Mouse (Mus musculus) liver, embryonic 12.5 days (tissue): ENCODE measurements at regions not wholly inside any gene's neighbourhood (a gene's known extent, or its start where the extent isn't known, plus 50 kb on each side); places are given as distances from the start of the nearest gene placed in this dataset.

Source experiments
- ATAC-seq: fragments of 200-750 bp; cut with Nextera tagmentation; 2 replicates; pipeline ENCODE4 v1.8.0; 2017; ENCODE audit warnings: moderate number of reproducible peaks, mild to moderate bottlenecking, moderate library complexity
- H3K27ac ChIP-seq: fragments of 300-500 bp; sonication (generic); 2 replicates; pipeline ENCODE4 v1.5.1; 2016; ENCODE audit warnings: mild to moderate bottlenecking
- H3K27me3 ChIP-seq: fragments of 300-500 bp; sonication (generic); replicated peaks from 2 replicates; pipeline ENCODE4 v1.6.1; 2016; ENCODE audit warnings: mild to moderate bottlenecking, moderate library complexity
- H3K36me3 ChIP-seq: fragments of 300-500 bp; sonication (generic); 2 replicates; pipeline ENCODE4 v1.6.1; 2016; ENCODE audit warnings: mild to moderate bottlenecking, moderate library complexity
- H3K4me1 ChIP-seq: fragments of 300-500 bp; sonication (generic); 2 replicates; pipeline ENCODE4 v1.6.1; 2016
- H3K4me2 ChIP-seq: fragments of 300-500 bp; sonication (generic); 2 replicates; pipeline ENCODE4 v1.6.1; 2016; ENCODE audit warnings: mild to moderate bottlenecking, moderate library complexity
- H3K4me3 ChIP-seq: fragments of 300-500 bp; sonication (generic); 2 replicates; pipeline ENCODE4 v1.5.1; 2016; ENCODE audit warnings: mild to moderate bottlenecking, moderate library complexity
- H3K9ac ChIP-seq: fragments of 300-500 bp; sonication (generic); 2 replicates; pipeline ENCODE4 v1.6.1; 2016; ENCODE audit warnings: mild to moderate bottlenecking, moderate library complexity
- H3K9me3 ChIP-seq: fragments of 300-500 bp; sonication (generic); replicated peaks from 2 replicates; pipeline ENCODE4 v1.6.1; 2016; ENCODE audit warnings: mild to moderate bottlenecking, moderate library complexity
- whole genome bisulfite sequencing: fragments of 180-500 bp; shearing (Covaris S2); methylation state at CpG from one replicate; pipeline ENCODE4 v1.1.7; 2016; ENCODE audit not compliant: insufficient replicate concordance; 5-methylcytosine and 5-hydroxymethylcytosine counted together

DNA sequence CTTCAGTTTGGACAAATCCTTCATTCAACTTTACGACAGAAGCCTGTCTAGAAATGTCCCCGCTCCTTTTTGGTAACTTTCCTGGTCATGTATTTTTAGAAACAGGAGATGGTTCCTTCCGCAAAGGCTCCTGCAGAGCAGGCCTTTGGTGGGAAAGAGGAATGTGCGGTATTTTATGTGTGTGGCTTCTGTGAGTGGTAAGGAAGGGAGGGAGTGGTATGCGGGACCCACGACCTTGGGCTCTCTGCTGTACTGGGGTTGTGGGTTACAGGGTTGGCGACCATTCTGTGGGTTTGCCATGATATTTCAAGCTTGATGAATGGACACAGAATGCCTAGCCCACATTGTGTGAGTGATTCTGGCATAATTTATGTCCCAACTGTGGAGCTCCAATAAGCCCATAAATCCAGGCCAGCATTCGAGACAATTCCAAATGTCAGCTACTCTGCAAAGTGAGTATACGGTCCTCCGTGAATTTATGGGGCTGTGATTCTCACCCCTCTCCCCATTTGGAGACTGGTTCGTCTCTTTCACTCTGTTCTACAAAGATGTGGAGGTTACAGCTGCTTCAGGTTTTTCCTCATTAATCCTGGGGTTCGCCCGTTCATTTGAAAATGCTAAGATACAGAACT lies 109.3 kb upstream of the Rxfp2 start:
- no peak for ATAC-seq

DNA sequence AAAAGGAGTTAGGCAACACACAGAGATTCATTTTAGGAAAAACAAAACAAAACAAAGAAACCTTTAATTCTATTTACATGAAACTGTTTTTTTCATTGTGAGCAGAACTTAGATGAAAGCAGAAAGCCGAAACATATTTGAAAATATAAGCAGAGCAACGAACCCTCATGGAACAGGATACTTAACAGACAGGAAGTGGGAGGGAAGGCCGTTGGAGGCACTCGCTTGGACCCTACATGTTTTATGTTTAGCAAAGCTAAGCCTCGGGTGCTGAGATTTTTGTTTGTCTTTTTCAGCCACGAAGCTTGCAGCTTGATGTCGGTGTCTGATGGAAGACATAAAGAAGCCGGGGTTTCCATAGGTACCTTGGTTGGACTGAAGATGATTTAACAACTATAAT lies 108.5 kb upstream of the Rxfp2 start:
- Histone ChIP-seq H3K9ac (no peak overlapping the region), H3K4me3 (no peak overlapping the region), H3K27ac (no peak overlapping the region), H3K4me1 (no peaks in the 10 kb centered on the region; the same call in 1 of the 2 replicates), H3K27me3 (no peaks in the 10 kb centered on the region), H3K9me3 (no peaks in the 10 kb centered on the region), H3K4me2 (no peak overlapping the region), H3K36me3 (no peaks in the 10 kb centered on the region)
- ATAC-seq, result no peak
- 34% methylated on average over 8 of the region's 8 CpGs for WGBS

More for the DNA sequence above, 109.3 kb upstream of the Rxfp2 start:
- 33% methylated on average over 13 of the region's 13 CpGs for WGBS
- no peaks in the 10 kb centered on the region for H3K36me3 ChIP-seq
- H3K4me3 ChIP-seq, result no peak overlapping the region
- H3K9ac ChIP-seq, result no peak overlapping the region
- no peaks in the 10 kb centered on the region for H3K9me3 ChIP-seq
- no peaks in the 10 kb centered on the region; the same call in 1 of the 2 replicates for H3K4me1 ChIP-seq
- no peak overlapping the region for H3K27ac ChIP-seq
- H3K4me2 ChIP-seq, result no peak overlapping the region
- no peaks in the 10 kb centered on the region for H3K27me3 ChIP-seq

DNA sequence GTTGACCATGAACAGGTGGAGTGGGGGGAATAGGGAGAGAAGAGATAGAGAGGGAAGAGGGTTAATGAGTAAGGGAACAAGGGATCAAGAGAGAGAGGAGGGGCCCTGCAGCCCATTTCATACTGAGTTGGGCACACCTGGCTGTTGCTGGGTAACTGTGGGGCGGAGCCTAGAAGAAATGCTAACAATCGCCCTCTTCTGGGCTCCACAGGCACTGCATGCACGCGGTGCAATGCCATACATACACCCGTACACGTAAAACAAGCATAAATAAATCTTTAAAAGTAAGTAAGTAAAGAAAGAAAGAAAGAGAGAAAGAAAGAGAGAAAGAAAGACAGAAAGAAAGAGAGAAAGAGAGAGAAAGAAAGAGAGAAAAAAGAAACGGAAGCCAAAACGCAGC lies 106.5 kb upstream of the Rxfp2 start:
- H3K9ac ChIP-seq, result no peak overlapping the region
- no peaks in the 10 kb centered on the region for H3K27me3 ChIP-seq
- H3K4me1 ChIP-seq, result no peaks in the 10 kb centered on the region; the same call in 1 of the 2 replicates
- 76% methylated on average over 8 of the region's 8 CpGs for WGBS
- H3K4me2 ChIP-seq, result no peak overlapping the region
- no peaks in the 10 kb centered on the region for H3K9me3 ChIP-seq
- no peak for ATAC-seq
- no peak overlapping the region for H3K4me3 ChIP-seq
- H3K36me3 ChIP-seq, result no peaks in the 10 kb centered on the region
- H3K27ac ChIP-seq, result no peak overlapping the region

DNA sequence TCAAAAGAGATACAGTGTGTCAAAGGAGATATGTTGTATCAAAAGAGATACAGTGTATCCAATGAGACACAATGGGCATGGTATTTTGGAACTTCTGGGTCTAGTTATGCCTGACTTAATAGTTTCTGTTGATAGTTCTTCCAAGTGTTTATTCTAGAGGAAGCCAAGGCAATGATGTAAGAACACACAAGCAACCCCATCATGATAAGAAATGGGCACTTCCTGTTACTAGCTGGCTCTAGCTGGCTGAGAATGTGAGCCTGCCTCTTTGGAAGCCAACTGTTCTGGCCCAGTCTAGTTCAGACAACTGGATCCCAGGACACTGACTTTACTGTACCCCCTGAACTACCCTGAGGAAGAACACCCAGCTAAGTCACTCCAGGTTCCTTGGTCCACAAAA lies 102.7 kb upstream of the Rxfp2 start:
- H3K36me3 ChIP-seq, result no peaks in the 10 kb centered on the region
- H3K9me3 ChIP-seq, result no peaks in the 10 kb centered on the region
- H3K4me2 ChIP-seq, result no peak overlapping the region
- H3K27me3 ChIP-seq, result no peaks in the 10 kb centered on the region
- no peak overlapping the region for H3K9ac ChIP-seq
- no peaks in the 10 kb centered on the region for H3K4me1 ChIP-seq
- no peak overlapping the region for H3K27ac ChIP-seq
- no peak overlapping the region for H3K4me3 ChIP-seq
- no peak for ATAC-seq

DNA sequence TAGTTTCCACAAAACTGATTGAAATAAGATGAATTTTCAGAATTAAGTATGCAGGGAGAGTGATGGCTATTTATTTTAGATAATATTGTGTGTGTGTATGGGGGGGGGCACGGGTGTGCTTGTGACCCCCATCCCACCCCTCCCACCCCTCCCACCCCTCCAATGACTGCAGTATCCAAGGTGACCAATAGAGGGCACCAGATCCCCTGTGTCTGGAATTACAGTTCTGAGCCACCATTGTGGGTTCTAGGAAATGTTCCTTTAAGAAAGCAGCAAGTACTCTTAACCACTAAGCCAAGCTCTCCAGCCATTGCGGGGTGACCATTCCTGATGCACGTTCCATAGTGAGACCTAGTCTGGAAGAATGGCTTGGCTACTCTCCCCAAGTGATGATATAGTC lies 101.1 kb upstream of the Rxfp2 start:
- Histone ChIP-seq H3K4me2 (no peak overlapping the region), H3K4me1 (no peaks in the 10 kb centered on the region), H3K27ac (no peak overlapping the region), H3K36me3 (no peaks in the 10 kb centered on the region), H3K27me3 (no peaks in the 10 kb centered on the region), H3K9ac (no peak overlapping the region), H3K4me3 (no peak overlapping the region), H3K9me3 (no peaks in the 10 kb centered on the region)
- 25% methylated on average over 3 of the region's 3 CpGs for WGBS
- ATAC-seq, result no peak

DNA sequence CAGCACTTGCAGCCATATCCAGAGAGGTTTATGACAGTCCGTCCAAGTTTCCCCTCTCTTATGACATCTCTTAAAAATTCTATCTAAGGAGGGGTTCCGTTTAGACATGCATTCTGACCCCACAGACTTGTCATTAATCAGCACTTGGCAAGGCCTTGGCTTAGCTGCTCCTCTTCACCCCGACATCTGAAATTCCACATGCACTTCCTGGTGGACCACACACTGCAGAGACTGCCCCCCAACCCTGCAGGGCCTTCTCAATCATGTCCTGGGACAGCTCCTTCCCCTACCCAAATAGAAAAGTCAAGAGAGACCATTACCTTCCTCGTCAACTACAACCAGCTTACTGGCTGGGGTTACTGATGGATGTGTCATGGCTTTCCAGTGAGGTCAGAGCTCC lies 99.4 kb upstream of the Rxfp2 start:
- 49% methylated on average over 4 of the region's 4 CpGs for WGBS
- Histone ChIP-seq H3K27ac (no peak overlapping the region), H3K4me1 (no peaks in the 10 kb centered on the region), H3K36me3 (no peaks in the 10 kb centered on the region), H3K27me3 (no peaks in the 10 kb centered on the region), H3K9me3 (no peaks in the 10 kb centered on the region), H3K9ac (no peak overlapping the region), H3K4me2 (no peak overlapping the region), H3K4me3 (no peak overlapping the region)
- no peak for ATAC-seq

DNA sequence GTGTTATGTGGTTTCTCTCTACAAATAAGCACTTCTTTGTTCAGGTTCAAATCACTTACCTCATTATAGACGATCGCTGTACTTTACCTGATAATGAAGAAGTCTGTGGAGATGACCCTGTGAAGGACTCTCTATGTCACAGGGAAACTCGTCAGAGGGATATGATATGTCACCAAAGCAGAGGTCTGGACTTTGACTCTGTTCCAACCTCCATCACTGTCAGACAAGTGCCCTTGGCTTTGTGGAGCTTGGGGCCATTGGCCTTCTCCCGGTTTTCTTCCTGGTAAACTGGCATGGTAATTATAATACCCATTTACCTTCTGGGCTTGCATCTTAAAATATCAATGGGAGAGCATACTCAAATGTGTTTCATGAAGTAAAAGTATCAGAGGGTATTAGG lies 98.1 kb upstream of the Rxfp2 start:
- no peak overlapping the region for H3K27ac ChIP-seq
- H3K9me3 ChIP-seq, result no peaks in the 10 kb centered on the region
- no peaks in the 10 kb centered on the region for H3K36me3 ChIP-seq
- no peak overlapping the region for H3K9ac ChIP-seq
- no peak overlapping the region for H3K4me2 ChIP-seq
- no peak overlapping the region for H3K4me3 ChIP-seq
- no peak for ATAC-seq
- WGBS, result 69% methylated on average over 4 of the region's 4 CpGs
- H3K27me3 ChIP-seq, result no peaks in the 10 kb centered on the region
- no peaks in the 10 kb centered on the region for H3K4me1 ChIP-seq

DNA sequence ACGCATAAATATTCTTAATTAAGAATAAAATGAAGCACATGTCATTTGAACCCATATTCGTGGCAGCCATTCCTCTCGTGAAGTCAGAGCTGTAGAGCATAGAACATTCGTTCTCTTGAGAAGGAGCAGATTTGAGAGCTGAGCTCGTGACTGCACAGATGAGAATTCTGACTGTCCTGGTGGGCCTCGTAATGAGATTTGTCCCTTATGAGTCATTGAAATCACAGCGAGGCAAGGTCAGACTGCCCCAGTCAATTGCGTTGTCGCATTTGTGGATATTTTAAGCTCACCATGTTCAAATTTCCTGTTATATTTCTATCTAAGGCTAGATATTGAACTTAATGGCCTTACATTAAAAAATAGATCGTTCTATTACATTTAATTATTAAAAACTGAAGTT lies 94.0 kb upstream of the Rxfp2 start:
- H3K27me3 ChIP-seq, result no peaks in the 10 kb centered on the region
- H3K9ac ChIP-seq, result no peak overlapping the region
- H3K36me3 ChIP-seq, result no peaks in the 10 kb centered on the region
- H3K4me1 ChIP-seq, result no peaks in the 10 kb centered on the region
- H3K27ac ChIP-seq, result no peak overlapping the region
- no peaks in the 10 kb centered on the region for H3K9me3 ChIP-seq
- H3K4me3 ChIP-seq, result no peak overlapping the region
- no peak for ATAC-seq
- WGBS, result 75% methylated on average over 10 of the region's 10 CpGs
- H3K4me2 ChIP-seq, result no peak overlapping the region

DNA sequence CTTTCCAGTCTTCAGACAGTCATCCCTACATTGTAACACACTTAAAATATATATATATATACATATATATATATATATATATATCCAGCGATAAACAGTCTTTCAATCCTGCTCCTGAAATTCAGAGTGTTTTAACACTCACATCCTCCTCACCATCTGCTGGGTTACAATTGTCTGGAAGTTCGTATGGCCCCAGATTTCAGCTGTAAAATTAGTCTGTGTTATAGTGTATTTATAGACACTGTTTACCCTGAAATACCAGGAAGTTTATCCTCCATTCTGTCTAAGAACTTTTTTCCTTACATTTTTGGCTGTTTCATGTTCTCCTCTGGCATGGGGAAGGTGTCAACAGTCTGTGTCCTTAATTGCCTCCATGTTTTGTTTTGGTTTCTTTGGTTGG lies 91.7 kb upstream of the Rxfp2 start:
- Histone ChIP-seq H3K4me1 (no peaks in the 10 kb centered on the region), H3K27me3 (no peaks in the 10 kb centered on the region), H3K9me3 (no peaks in the 10 kb centered on the region), H3K9ac (no peak overlapping the region), H3K27ac (no peak overlapping the region), H3K4me2 (no peak overlapping the region), H3K4me3 (no peak overlapping the region), H3K36me3 (no peaks in the 10 kb centered on the region)
- ATAC-seq, result no peak
- 50% methylated on average over 2 of the region's 2 CpGs for WGBS

DNA sequence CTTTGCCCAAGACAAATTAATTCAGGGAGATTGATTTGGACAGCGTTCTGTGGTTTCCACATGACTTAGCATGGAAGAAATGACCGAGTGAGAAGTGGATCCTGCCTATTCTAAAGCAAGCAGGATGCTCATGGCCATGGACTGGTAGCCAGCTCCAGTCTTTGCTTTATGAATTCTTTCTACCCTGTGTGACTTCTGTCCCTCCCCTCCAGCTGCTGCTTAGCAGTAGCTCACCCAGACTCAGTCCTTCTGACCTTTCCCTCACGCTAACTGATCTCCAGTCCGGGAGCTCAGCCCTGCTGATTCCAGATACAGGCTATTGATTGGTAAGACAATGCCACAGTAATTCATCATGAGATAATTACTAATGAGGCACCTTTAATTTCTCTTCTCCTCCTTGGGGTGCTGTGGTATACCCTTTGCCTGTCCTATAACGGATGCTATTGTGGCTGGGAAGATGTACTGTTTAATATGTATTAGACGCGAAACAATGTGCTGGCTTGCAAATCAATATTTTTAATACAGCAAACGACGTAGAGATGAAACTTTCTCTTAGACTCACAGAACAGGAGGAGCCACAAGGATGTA lies 86.8 kb upstream of the Rxfp2 start:
- Histone ChIP-seq H3K4me3 (no peak overlapping the region), H3K9ac (no peak overlapping the region), H3K27me3 (no peaks in the 10 kb centered on the region), H3K27ac (no peak overlapping the region), H3K4me2 (no peak overlapping the region), H3K4me1 (no peaks in the 10 kb centered on the region), H3K9me3 (no peaks in the 10 kb centered on the region), H3K36me3 (no peaks in the 10 kb centered on the region)
- ATAC-seq, result no peak
- 70% methylated on average over 9 of the region's 9 CpGs for WGBS

DNA sequence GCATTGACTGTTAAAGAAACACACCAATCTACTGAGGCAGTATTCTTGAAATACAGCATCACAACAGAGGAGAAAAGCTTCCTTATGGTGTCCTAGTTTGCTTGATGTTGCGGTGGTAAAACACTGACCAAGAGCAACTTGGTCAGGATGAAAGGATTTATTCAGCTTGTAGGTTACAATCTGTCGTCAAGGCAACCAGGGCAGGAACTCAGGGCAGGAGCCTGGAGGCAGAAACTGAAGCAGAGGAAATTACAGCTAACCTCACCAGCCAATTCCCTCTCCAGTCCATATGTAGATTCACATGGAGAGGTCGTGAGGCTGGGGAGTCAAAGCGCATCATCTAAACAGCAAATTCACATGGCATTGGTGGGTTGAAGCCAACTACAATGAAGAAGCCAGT lies 86.3 kb upstream of the Rxfp2 start:
- H3K27ac ChIP-seq, result no peak overlapping the region
- H3K27me3 ChIP-seq, result no peaks in the 10 kb centered on the region
- ATAC-seq, result no peak
- no peaks in the 10 kb centered on the region for H3K4me1 ChIP-seq
- H3K4me2 ChIP-seq, result no peak overlapping the region
- no peaks in the 10 kb centered on the region for H3K9me3 ChIP-seq
- no peak overlapping the region for H3K4me3 ChIP-seq
- H3K9ac ChIP-seq, result no peak overlapping the region
- WGBS, result 60% methylated on average over 4 of the region's 4 CpGs
- no peaks in the 10 kb centered on the region for H3K36me3 ChIP-seq

DNA sequence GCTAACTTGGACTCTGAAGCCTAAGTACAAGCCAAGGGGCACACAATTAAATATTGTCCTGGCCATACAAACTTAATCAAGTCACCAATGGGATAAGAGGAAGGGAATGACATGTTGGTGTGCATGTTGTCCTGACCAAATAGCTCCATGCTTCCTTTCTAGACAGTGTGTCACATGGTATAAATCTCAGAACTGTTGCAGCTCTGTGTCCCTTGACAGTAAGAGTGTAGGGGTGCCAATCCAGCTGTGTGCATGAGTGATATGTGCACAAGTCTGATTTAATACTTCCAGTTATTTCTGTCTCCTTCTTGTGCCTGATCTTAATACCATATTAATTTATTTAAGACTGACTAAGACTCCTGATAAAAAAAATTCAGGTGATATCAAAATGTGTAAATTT lies 72.8 kb upstream of the Rxfp2 start:
- Histone ChIP-seq H3K4me3 (no peak overlapping the region), H3K9me3 (no peaks in the 10 kb centered on the region), H3K4me2 (no peak overlapping the region), H3K27me3 (no peaks in the 10 kb centered on the region), H3K4me1 (no peaks in the 10 kb centered on the region), H3K27ac (no peak overlapping the region), H3K36me3 (no peaks in the 10 kb centered on the region), H3K9ac (no peak overlapping the region)
- ATAC-seq, result no peak

DNA sequence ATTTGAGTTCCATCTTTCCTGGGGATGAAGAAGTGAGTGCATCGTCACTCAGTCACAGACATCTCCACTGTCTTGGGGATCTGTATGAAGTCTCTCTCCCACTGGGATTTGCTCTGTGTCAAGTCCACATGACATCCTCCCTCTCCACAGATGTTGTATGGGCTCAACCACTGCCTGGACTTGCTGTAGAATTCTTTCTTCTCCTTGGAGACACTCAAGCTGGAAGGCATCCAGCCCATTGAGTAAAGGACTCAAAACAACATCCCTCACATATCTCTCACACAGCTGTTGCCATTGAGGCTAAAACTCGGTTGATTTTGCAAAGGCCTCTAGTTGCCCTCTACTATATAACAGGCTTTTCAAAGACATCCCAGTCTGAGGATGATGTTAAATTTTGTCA lies 71.0 kb upstream of the Rxfp2 start:
- Histone ChIP-seq H3K4me1 (no peaks in the 10 kb centered on the region), H3K4me2 (no peak overlapping the region), H3K4me3 (no peak overlapping the region), H3K9ac (no peak overlapping the region), H3K36me3 (no peaks in the 10 kb centered on the region), H3K27me3 (no peaks in the 10 kb centered on the region), H3K27ac (no peak overlapping the region), H3K9me3 (no peaks in the 10 kb centered on the region)
- WGBS, result 75% methylated on average over 2 of the region's 2 CpGs
- ATAC-seq, result no peak
